Mouse (Mus musculus): ENCODE measurements around the gene Slc26a5.

The Slc26a5 gene

DNA sequence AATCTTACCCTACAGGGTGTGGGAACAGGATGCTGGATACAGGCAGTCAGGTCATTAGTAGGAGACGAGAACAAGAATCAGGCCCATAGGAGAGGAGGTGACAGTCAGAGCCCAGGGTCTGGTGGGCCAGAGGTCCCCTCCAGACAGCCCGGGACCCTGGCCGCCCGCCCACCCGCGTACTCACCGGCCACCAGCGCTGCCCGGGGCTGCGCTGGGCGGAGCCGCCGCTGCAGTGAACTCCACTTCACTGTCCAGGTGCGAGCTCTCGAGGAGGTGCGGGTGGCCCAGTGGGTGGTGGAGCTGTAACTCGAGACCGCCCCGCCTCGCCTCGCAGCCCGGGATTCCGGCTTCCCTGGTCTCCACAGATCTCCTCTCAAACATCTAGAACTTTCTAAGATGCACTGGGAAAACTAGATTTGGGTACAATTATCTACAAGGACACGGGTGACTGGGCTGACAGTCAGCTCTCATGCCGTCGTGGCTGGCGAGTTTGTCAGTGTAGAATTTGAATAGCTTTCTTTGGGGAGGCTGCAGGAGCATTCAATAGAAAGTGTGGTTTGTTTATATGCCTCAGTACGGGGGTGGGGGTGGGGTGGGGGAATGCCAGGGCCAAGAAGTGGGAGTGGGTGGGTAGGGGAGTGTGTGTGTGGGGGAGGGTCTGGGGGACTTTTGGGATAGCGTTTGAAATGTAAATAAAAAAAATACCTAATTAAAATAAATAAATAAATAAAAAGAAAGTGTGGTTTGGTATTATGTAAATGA is at the start of gene Slc26a5:
TSS of gene Slc26a5 (minus strand) at position 259 of the 762 bp plus-strand sequence.
- DNase-seq (ENCODE audit: low spot score in 2 of 2), result no peak

DNA sequence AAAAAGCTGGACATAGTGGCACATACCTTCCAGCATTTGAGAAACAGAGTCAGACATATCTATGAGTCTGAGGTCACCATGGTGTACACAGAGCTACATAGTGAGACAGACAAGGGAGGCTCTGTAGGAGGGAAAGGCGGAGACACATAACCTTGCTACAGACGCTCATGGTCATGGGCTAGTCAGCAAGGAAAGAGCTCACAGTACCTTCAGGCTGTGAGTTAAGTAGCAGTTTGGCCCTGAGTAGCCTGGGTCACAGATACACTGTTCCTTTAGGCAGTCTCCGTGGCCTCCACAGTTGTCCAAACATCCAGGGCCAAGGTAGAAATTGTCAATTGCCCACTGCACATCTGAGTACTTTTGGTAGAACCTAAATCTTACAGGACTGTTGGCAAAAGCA is 49.4 kb upstream of the Slc26a5 start:
- DNase-seq (ENCODE audit: low spot score in 2 of 2), result peak in 1 of 2 experiments; percentile 38

- peak in 1 of 2 experiments; percentile 37 for DNase-seq (ENCODE audit: low spot score in 2 of 2)
These were observed 47.6 kb upstream of the Slc26a5 start for GRCm38 (mm10) chr5:21912835-21913530.

DNA sequence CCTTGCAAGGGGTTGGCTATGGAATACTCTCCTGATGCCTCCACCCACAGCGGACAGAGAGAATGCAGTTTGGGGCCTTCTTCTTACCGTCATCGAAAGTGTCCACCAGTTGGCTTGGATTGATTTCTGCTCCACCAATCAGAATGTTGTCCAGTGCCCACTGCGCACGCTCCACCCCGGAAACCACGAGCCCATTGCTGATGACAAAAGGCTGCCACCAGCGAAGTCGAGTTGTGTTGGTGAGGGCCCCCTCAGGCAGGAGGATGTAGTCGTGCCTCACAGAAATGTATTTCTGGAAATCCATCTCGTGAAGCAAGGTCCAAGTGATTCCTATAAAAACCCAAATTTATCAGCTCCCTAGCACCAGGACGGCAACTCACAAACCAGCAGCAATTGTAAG is 45.3 kb upstream of the Slc26a5 start:
- DNase-seq (ENCODE audit: low spot score in 2 of 2), result peak in 1 of 2 experiments; percentile 47

GRCm38 (mm10) chr5:21909713-21910112 is 44.3 kb upstream of the Slc26a5 start:
- DNase-seq (ENCODE audit: low spot score in 2 of 2), result peak in 1 of 2 experiments; percentile 7

- peak in 1 of 2 experiments; percentile 55 for DNase-seq (ENCODE audit: low spot score in 2 of 2)
These were observed 36.0 kb upstream of the Slc26a5 start for GRCm38 (mm10) chr5:21901411-21901810.

DNA sequence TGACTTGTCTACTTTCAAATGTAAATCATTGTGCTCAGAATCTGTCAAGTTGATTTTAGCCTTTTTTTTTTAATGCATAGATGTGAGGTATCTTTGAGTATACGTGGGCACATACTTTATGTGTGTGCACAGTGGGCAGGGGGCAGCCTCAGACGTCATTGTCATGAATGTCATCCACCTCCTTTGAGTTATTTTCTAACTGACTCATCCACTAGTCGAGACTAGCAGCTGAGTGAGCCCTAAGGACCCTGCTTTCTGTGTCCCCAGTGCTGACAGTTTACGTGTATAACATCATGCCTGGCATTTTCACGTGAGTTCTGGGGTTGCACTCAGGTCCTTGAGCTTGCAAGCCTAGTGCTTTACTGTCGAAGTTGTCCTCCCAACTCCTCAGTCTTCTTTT is 35.5 kb upstream of the Slc26a5 start:
- no peak for DNase-seq (ENCODE audit: low spot score in 2 of 2)

- no peak for DNase-seq (ENCODE audit: low spot score in 2 of 2)
These were observed 33.5 kb upstream of the Slc26a5 start for GRCm38 (mm10) chr5:21898875-21899274.

- DNase-seq (ENCODE audit: low spot score in 2 of 2), result no peak
These were observed 31.2 kb upstream of the Slc26a5 start for GRCm38 (mm10) chr5:21896586-21896985.

DNA sequence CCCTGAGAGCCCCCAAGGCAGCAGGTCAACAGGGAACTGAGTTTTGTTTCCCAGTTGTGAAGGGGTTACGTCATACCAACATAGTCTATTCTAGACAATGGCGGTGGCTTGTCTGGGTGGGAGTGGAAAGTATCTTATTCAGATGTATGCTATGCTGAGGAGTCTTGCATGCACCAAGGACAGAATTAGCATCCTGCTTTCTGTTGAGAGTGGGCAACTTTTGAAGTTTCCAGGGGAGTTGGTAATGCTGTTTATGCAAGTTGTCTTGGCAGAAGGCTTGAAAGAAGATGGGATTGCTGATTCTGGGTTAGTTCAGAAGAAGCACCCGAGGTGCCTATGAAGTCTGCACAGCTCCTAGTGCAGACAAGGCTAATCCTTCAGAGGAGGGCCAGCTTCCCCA is 28.8 kb upstream of the Slc26a5 start:
- DNase-seq (ENCODE audit: low spot score in 2 of 2), result no peak

DNA sequence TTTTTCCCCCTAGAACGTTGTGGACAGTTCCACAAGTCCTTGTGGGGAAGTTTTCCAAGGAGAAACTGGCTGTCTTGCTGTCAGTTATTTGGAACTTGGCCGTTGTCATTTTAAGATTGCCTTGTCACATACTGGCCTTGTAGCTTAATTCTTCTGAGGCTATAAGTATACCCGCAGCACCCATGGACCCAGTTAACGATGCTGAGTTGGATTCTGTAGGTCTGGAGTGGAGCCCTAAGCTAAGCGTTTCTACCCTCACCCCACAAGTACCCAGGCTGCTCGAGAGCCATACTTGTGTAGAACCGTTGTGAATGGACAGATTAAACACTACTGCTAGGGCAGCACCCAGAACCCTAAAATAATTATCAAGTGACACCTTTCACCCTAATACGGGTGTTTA is 1.3 kb upstream of the Slc26a5 start:
- DNase-seq (ENCODE audit: low spot score in 2 of 2), result no peak

DNA sequence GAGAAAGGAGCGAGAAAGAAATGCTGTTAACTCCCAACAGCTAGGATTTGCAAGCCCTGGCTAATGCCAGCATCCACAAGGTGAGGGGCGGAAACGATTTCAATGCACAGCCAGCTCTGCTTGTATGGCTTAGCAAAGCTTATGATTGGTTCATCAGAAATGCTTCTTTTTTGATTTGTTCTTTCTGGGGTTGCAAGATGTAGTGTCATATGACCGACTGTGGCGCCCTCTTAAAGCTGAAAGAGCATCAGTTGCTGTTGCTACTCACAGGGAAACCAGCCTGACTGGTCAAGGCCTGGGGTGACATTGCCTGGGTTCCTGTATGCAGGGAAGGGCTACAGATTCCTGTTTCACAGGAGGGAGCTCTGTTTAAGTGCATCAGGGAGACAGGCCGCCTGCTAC is 908 bp upstream of the Slc26a5 start:
- DNase-seq (ENCODE audit: low spot score in 2 of 2), result no peak

- DNase-seq (ENCODE audit: low spot score in 2 of 2), result no peak
These were observed 6.8 kb downstream of the Slc26a5 start for GRCm38 (mm10) chr5:21858653-21859052.

DNA sequence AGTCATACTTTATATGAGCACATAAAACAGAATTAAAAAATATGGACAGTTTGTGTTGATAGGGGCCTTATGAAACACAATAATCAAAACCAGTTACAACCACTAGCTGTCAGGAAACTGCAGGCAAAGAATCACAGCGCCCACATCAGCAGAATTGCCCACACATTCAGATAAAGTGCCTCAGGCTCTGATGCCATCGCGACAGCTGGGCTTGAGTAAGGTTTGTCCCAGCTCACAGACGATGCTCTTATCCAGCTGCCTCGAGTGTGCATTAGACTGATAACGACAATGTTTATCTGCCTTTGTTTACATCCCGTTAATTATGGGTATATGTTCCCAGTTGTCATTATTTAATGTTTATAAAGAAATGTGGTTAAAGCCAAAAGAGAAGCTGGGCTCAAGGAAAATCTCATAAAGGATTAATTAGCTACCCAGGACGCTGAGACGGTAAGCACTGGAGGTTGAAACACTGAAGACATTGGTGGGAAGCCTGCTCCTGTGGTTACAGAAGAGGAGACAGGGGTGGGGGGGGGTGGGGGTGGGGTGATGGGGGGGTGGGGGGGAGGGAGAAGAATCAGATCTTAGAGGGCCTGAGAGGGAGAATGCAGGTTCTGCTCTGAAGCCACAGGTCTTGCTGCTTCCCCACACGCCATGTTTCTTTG is 13.6 kb downstream of the Slc26a5 start:
- DNase-seq (ENCODE audit: low spot score in 2 of 2), result no peak

DNA sequence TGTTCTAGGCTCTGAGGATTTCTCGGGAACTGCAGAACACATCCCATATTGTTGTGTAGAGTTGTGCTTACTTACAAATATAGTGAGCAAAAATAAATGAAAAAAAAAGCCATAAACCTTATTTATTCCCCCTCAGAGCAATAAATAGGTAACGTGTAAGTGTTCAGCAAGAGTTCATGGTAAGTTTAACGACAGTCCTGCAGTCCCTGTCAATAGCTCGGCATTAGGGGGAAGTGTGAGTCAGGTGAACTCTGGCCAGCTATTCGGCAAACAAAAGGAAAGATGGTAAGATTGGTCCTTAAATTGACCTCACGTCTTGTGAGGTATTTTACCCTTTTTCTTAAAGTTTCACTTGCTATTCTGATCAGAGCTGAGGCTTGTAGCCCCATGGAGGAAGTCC is 18.0 kb downstream of the Slc26a5 start:
- no peak for DNase-seq (ENCODE audit: low spot score in 2 of 2)

- DNase-seq (ENCODE audit: low spot score in 2 of 2), result no peak
These were observed 18.7 kb downstream of the Slc26a5 start for GRCm38 (mm10) chr5:21846616-21847290.

DNA sequence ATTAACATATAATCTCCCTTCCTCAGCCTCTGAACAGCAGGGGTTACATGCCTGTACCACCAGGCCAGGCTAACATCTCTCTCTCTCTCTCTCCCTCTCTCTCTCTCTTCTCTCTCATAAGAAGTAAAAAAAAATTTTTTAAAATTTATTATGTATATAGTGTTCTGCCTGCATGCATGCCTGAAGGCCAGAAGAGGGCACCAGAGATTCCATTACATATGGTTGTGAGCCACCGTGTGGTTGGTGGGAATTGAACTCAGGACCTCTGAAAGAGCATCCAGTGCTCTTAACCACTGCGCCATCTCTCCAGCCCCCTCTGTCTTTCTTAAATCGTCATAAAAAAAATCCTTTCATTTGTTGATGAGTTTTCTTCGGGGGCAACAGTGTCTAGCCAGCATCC is 20.7 kb downstream of the Slc26a5 start:
- DNase-seq (ENCODE audit: low spot score in 2 of 2), result no peak

DNA sequence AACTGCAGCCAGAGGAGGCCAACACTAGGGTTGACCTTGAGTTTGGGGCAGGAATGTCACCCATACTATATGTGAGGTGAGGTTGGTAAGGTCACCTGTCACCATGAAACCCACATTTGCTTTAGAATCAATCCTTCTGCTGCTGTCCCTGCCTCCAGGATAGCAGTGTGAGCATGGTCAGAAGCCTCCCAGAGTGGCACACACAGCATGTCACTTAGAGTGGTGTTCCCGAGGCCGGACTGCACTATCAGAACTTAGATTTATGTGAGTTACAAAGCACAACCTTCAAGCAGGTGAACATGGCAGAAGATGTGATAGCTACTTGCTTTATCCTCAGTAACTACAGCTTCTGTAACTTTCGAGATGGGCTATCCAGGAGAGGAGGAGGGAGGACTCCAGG is 33.6 kb downstream of the Slc26a5 start:
- DNase-seq (ENCODE audit: low spot score in 2 of 2), result no peak

- DNase-seq (ENCODE audit: low spot score in 2 of 2), result no peak
These were observed 36.5 kb downstream of the Slc26a5 start for GRCm38 (mm10) chr5:21828855-21829254.

DNA sequence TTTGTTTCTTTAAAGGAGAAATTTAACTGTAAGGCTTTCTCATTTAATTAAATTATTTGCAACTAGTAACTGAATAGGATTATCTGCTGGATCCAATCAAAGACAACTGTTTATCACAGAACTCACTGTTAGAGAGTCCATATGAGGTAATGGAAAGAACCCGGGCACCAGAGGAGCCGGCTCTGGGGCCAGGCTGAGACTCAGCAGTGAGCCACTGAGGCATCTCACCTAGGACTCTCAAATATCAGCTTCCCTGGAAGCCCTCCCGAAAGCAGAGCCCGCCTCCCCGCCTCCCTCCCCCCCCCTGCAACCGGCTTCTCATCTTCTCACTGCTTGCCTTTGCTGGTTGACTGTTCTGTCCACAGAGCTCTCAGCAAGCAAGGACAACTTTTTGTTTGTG is 37.8 kb downstream of the Slc26a5 start:
- DNase-seq (ENCODE audit: low spot score in 2 of 2), result no peak

GRCm38 (mm10) chr5:21826370-21826769 is 39.0 kb downstream of the Slc26a5 start:
- DNase-seq (ENCODE audit: low spot score in 2 of 2), result no peak

DNA sequence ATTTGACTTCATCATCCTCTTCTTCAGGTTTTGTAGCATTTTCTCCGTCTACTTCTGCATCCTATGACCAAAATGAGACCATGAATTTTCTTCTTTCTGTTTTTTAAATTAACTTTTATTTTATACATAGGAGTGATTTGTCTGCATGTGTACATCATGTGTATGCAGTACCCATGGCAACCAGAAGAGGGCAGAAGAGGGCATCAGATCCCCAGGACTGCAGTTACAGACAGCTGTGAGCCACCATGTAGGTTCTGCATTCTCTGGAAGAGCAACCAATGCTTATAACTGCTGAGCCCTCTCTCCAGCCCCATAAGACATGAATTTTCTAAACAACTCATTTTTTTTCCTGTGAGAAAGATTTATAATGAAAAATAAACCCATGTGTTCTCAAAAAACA is 51.4 kb downstream of the Slc26a5 start:
- peak; percentile 51 to 82 for DNase-seq (ENCODE audit: low spot score in 2 of 2)
